Mouse (Mus musculus) heart, adult 2 months (tissue): Measurements from ENCODE around the gene Gm20695. TPM values are rescaled to one million over a fixed set of nuclear protein-coding genes. Genes with fewer than 3 reads are reported as not detected.

Experiments
- DNase-seq, 2 experiments: peaks; one replicate each; pipeline ENCODE4 v3.0.0; 2021
- H3K27ac ChIP-seq: fragments of 200-600 bp; 2 replicates; pipeline ENCODE4 v1.8.1; 2022
- H3K27me3 ChIP-seq: fragments of 200-500 bp; 2 replicates; pipeline ENCODE4 v1.6.1; 2012; ENCODE audit warnings: mild to moderate bottlenecking, low read length, inconsistent platforms, mixed read lengths; ENCODE audit not compliant: control insufficient read depth, insufficient read depth
- H3K36me3 ChIP-seq: fragments of 200-500 bp; 2 replicates; pipeline ENCODE4 v1.6.1; 2012; ENCODE audit warnings: low read length, inconsistent platforms; ENCODE audit not compliant: control insufficient read depth, insufficient read depth
- H3K4me1 ChIP-seq: fragments of 200-500 bp; 2 replicates; pipeline ENCODE4 v1.6.1; 2011; ENCODE audit warnings: low read length; ENCODE audit not compliant: control insufficient read depth, insufficient read depth
- H3K4me3 ChIP-seq: fragments of 200-600 bp; 2 replicates; pipeline ENCODE4 v1.8.1; 2022
- H3K79me2 ChIP-seq: fragments of 200-500 bp; replicated peaks from 2 replicates; pipeline ENCODE4 v1.6.1; 2012; ENCODE audit warnings: mild to moderate bottlenecking, inconsistent platforms, low read length, moderate library complexity, mixed read lengths; ENCODE audit not compliant: control insufficient read depth, insufficient read depth
- H3K9ac ChIP-seq: fragments of 200-500 bp; 2 replicates; pipeline ENCODE4 v1.6.1; 2012; ENCODE audit warnings: low read depth, mild to moderate bottlenecking, control low read depth, inconsistent platforms, low read length, mixed read lengths
- CTCF ChIP-seq: fragments of 200-600 bp; IDR thresholded peaks from 2 replicates; pipeline ENCODE4 v1.8.1; 2022; ENCODE audit warnings: antibody characterized with exemption, mild to moderate bottlenecking, moderate library complexity
- EP300 ChIP-seq: fragments of 200-500 bp; IDR thresholded peaks from 2 replicates; pipeline ENCODE4 v1.6.1; 2011; ENCODE audit warnings: low read depth, low read length, control low read depth; ENCODE audit not compliant: insufficient read depth
- POLR2A ChIP-seq: fragments of 200-500 bp; IDR thresholded peaks from 2 replicates; pipeline ENCODE4 v1.6.1; 2011; ENCODE audit warnings: mild to moderate bottlenecking, low read depth, low read length, control low read depth; ENCODE audit not compliant: insufficient read depth
- WGBS: fragments of 180-500 bp; shearing (Covaris S2); methylation state at CpG from one replicate; pipeline ENCODE4 v1.1.7; 2018; 5-methylcytosine and 5-hydroxymethylcytosine counted together
- intact Hi-C: fragments of 180-260 bp; cut with DNase I; formaldehyde crosslinking; loops from one replicate; pipeline ENCODE4 v1.15.1; 2025
- polyA plus RNA-seq: library from polyadenylated mRNA; depleted of rRNA; stranded (reverse); fragments of >200 nt; gene quantifications from 2 replicates; pipeline ENCODE4 v1.2.3, GENCODE M21; 2012
- total RNA-seq, 2 experiments: library from RNA; stranded (reverse); gene quantifications; 2 replicates each; pipeline ENCODE4 v1.2.3; 2021

Gene Gm20695
- total and polyA plus RNA-seq, 3 experiments: 0.27 to 0.42 TPM; not detected in 1

DNA sequence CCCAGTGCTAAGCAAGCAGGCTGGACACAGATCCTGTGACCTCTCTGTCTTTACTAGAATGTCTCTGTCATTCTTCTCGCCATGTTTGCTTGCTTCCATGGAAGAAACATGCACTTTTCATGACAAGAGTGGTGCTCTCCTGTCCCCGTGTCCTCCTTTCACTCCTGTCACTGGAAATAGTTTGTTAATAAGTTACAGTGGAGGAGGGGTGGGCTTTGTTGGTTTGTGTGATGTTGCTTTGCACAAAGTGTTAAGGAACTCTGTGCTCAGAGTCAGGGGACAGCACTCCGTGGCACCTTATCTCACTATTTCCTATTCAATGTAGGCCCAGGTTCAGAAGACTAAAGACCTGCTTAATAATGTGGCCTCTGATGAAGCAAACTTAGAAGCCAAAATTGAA, 39.1 kb downstream of the Gm20695 start:
- H3K36me3 ChIP-seq: no peaks in the 10 kb centered on the region
- H3K4me3 ChIP-seq: no peak overlapping the region
- H3K79me2 ChIP-seq: no peaks in the 10 kb centered on the region
- no peak overlapping the region for H3K9ac ChIP-seq
- H3K27ac ChIP-seq: no peak overlapping the region
- intact Hi-C loops: no loop called here
- no peaks in the 10 kb centered on the region for H3K4me1 ChIP-seq
- 88% methylated on average over 3 of the region's 3 CpGs for WGBS
- no peak for DNase-seq
- no peak for TF ChIP-seq EP300
- TF ChIP-seq POLR2A: no peak
- no peak for TF ChIP-seq CTCF
- no peaks in the 10 kb centered on the region for H3K27me3 ChIP-seq

DNA sequence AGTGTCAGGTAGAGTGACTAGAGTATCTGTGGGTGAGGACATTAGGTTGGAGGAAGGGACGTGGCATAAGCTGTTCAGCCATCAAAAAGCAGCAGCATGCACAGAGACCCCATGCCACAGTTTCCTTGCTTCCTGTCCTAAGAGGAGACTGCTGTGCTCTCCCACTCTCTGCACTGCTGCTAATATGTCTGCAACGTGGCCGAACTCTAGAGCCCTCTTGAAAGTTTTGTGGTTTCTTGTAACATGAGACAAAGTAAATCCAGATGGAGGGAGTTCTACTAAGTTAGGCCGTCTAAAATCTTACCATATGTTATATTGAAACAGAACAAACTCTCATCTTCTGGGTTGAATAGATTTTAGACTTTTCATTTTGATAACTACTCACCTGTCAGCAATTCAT, 39.5 kb downstream of the Gm20695 start:
- H3K4me1 ChIP-seq: no peaks in the 10 kb centered on the region
- TF ChIP-seq CTCF (no peak), POLR2A (no peak), EP300 (no peak)
- no peak overlapping the region for H3K27ac ChIP-seq
- WGBS: 93% methylated on average over 4 of the region's 4 CpGs
- no peak overlapping the region for H3K4me3 ChIP-seq
- H3K27me3 ChIP-seq: no peaks in the 10 kb centered on the region
- H3K79me2 ChIP-seq: no peaks in the 10 kb centered on the region
- intact Hi-C loops: no loop called here
- H3K36me3 ChIP-seq: no peaks in the 10 kb centered on the region
- no peak for DNase-seq
- no peak overlapping the region for H3K9ac ChIP-seq

GRCm38 (mm10) chr16:3928582-3928981, 44.1 kb downstream of the Gm20695 start:
- no peak for TF ChIP-seq CTCF
- TF ChIP-seq POLR2A: no peak
- no peak for TF ChIP-seq EP300
- intact Hi-C loops: no loop called here
- 26% methylated on average over 1 of the region's 1 CpGs for WGBS

DNA sequence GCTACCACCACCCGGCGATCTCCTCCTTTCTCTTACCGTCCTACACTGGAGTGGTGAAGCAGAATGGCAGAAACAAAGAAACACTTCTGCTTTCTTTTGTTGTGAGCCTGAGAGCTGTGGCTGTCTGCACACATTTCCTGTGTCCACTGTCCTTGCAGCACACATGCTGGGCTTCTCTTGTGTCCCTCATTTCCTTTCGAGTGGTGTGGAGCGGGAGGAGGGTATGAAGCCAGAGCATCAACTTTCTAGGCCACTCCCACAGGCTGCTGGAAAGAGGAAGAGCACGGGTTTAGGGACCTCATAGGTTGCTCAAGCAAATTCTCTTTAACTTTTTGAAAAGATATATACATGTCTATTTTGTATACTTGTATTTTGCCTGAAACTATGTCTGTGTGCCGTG, 44.7 kb downstream of the Gm20695 start:
- intact Hi-C loops: no loop called here
- no peak overlapping the region for H3K27ac ChIP-seq
- H3K27me3 ChIP-seq: no peaks in the 10 kb centered on the region
- 58% methylated on average over 7 of the region's 7 CpGs for WGBS
- no peaks in the 10 kb centered on the region for H3K4me1 ChIP-seq
- H3K36me3 ChIP-seq: no peaks in the 10 kb centered on the region
- DNase-seq: peak in 1 of 2 experiments; percentile 49
- H3K9ac ChIP-seq: no peak overlapping the region
- TF ChIP-seq EP300 (no peak), CTCF (no peak), POLR2A (no peak)
- no peaks in the 10 kb centered on the region for H3K79me2 ChIP-seq
- no peak overlapping the region for H3K4me3 ChIP-seq

More at GRCm38 (mm10) chr16:3928582-3928981, 44.1 kb downstream of the Gm20695 start:
- DNase-seq: no peak
- Histone ChIP-seq H3K9ac (no peak overlapping the region), H3K36me3 (no peaks in the 10 kb centered on the region), H3K27ac (no peak overlapping the region), H3K79me2 (no peaks in the 10 kb centered on the region), H3K4me1 (no peaks in the 10 kb centered on the region), H3K4me3 (no peak overlapping the region), H3K27me3 (no peaks in the 10 kb centered on the region)

DNA sequence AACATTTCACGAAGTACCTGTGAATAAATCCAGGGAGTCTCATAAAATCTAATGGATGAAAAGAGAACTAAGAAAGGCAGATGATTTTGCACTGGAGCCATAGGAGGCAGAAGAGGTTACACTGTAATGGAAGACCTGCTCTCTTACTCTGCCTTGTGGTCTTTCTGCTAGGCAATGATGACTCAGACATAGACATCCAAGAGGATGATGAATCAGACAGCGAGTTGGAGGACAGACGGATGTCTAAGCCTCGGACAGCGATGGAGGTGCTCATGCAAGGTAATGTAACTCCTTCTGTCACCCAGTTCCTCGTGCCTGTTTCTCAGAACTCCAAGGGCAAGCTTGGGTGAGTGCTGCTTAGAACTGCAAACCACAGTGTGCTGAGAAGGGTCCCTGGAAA, 49.1 kb downstream of the Gm20695 start:
- no peak for TF ChIP-seq EP300
- no peak for TF ChIP-seq CTCF
- TF ChIP-seq POLR2A: no peak
- 90% methylated on average over 6 of the region's 6 CpGs for WGBS

DNA sequence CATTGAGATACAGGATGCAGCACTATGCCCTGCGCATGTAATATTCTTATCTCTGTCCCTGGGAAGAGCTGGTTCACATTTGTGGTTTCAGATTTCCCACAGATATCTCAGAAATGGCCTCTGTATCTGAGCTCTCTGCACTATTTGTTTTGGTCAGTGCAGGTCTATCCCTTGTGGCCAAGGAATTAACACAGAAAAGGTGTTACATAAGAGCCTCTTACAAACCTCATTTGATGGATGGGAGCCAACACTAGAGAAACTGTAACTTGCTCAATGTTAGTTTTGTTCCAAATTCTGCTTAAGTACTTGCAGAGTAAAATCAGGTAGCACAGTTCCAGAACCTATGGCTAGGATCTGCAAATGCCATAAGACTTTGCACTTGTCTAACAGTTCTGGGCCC, 49.6 kb downstream of the Gm20695 start:
- intact Hi-C loops: no loop called here
- Histone ChIP-seq H3K27ac (no peak overlapping the region), H3K9ac (no peak overlapping the region), H3K4me1 (no peaks in the 10 kb centered on the region), H3K79me2 (no peaks in the 10 kb centered on the region), H3K4me3 (no peak overlapping the region), H3K36me3 (no peaks in the 10 kb centered on the region), H3K27me3 (no peaks in the 10 kb centered on the region)
- 84% methylated on average over 1 of the region's 1 CpGs for WGBS
- no peak for DNase-seq
- no peak for TF ChIP-seq EP300
- no peak for TF ChIP-seq POLR2A
- TF ChIP-seq CTCF: no peak

More for the DNA sequence above, 49.1 kb downstream of the Gm20695 start:
- intact Hi-C loops: no loop called here
- no peaks in the 10 kb centered on the region for H3K4me1 ChIP-seq
- no peak for DNase-seq
- H3K27me3 ChIP-seq: no peaks in the 10 kb centered on the region
- no peaks in the 10 kb centered on the region for H3K79me2 ChIP-seq
- H3K27ac ChIP-seq: no peak overlapping the region
- no peak overlapping the region for H3K4me3 ChIP-seq
- no peak overlapping the region for H3K9ac ChIP-seq
- H3K36me3 ChIP-seq: no peaks in the 10 kb centered on the region

GRCm38 (mm10) chr16:3934701-3935100, 50.3 kb downstream of the Gm20695 start:
- 70% methylated on average over 4 of the region's 4 CpGs for WGBS
- no peaks in the 10 kb centered on the region for H3K27me3 ChIP-seq
- no peaks in the 10 kb centered on the region for H3K79me2 ChIP-seq
- no peak for TF ChIP-seq POLR2A
- TF ChIP-seq CTCF: no peak
- no peak overlapping the region for H3K27ac ChIP-seq
- intact Hi-C loops: no loop called here
- DNase-seq: no peak
- H3K9ac ChIP-seq: no peak overlapping the region
- no peaks in the 10 kb centered on the region for H3K36me3 ChIP-seq
- no peaks in the 10 kb centered on the region for H3K4me1 ChIP-seq
- H3K4me3 ChIP-seq: no peak overlapping the region
